Mouse (Mus musculus): Measurements from ENCODE around the gene Olfr152. TPM values are rescaled to one million over a fixed set of nuclear protein-coding genes. Genes with fewer than 3 reads are reported as not detected.

Gene Olfr152
- not detected in 2 replicates for total RNA-seq (2012; rRNA removed)
- not detected in 2 replicates for total RNA-seq (2014; rRNA removed)
- not detected in 2 replicates for polyA plus RNA-seq (2012; ENCODE audit: insufficient read length, low read depth)

DNA sequence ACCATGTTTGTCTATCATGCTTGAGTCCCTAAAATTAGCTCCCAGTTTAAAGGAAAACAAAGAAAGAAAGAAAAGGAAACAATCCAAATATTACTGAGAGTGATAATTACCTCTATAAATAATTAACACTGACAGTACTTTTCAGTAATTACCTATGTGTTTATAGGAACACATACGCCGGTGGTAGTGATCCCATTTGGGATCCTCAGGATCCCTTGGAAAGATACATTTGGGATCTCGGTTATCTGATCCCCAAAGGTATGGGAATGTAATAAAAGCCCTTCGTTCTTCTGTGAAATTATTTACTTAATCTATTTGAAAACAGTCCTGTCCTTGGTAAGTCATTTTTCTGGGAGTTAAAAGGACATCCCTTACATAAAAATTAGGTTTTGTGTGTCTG lies at the start of gene Olfr152:
Gene Olfr152 (plus strand): TSS at position 301 of the 400 bp plus-strand sequence.
- no peaks in the 10 kb centered on the region for H3K4me1 ChIP-seq (ENCODE audit: control insufficient read depth in 1 of 2, insufficient read depth in 2 of 2)
- H3K27me3 ChIP-seq (replicated peaks) = no peaks in the 10 kb centered on the region
- no peak for DNase-seq (ENCODE audit: extremely low read depth)
- no peak within 1 kb of the TSS for H3K4me3 ChIP-seq (replicated peaks in 1 of 3; ENCODE audit: low read depth in 2 of 3, low read length in 2 of 3, poor library complexity in 1 of 3)
- no peaks in the 10 kb centered on the region for H3K36me3 ChIP-seq (replicated peaks in 1 of 2; ENCODE audit: control insufficient read depth in 1 of 2, insufficient read depth in 1 of 2, low read length in 1 of 2)
- H3K4me2 ChIP-seq (ENCODE audit: insufficient read depth, low read depth, poor library complexity, severe bottlenecking) = no peak within 1 kb of the TSS
- peaks cover 21% of the 10 kb centered on the region for H3K9me3 ChIP-seq (replicated peaks; ENCODE audit: low read length)
- TF ChIP-seq MAZ (IDR thresholded peaks at IDR 0.05; ENCODE audit: low read depth, low read length) = no peak
- no peak for TF ChIP-seq SMC3 (IDR thresholded peaks at IDR 0.05; ENCODE audit: low read depth, low read length)
- no peak for TF ChIP-seq SIN3A (IDR thresholded peaks at IDR 0.05; ENCODE audit: low read length)
- no peak for TF ChIP-seq USF2 (conservative IDR thresholded peaks at IDR 0.05; ENCODE audit: low read depth, low read length)
- no peak for TF ChIP-seq CHD2 (IDR thresholded peaks at IDR 0.05; ENCODE audit: low read length)
- TF ChIP-seq MYC (IDR thresholded peaks at IDR 0.05; ENCODE audit: low read depth, low read length) = no peak
- no peak for TF ChIP-seq TBP (conservative IDR thresholded peaks at IDR 0.05; ENCODE audit: low read depth, low read length)
- TF ChIP-seq JUN (IDR thresholded peaks at IDR 0.05; ENCODE audit: insufficient read depth, low read depth, low read length) = no peak
- no peak for TF ChIP-seq HCFC1 (IDR thresholded peaks at IDR 0.05; ENCODE audit: low read depth, low read length)
- no peak for TF ChIP-seq ZMIZ1 (IDR thresholded peaks at IDR 0.05; ENCODE audit: low read depth, low read length)
- TF ChIP-seq POLR2A (IDR thresholded peaks at IDR 0.05; ENCODE audit: low read depth, low read length) = no peak
- TF ChIP-seq RCOR1 (conservative IDR thresholded peaks at IDR 0.05; ENCODE audit: low read depth, low read length) = no peak
- dilution Hi-C loops (cut with MboI; ENCODE audit: extremely low pct_ligation_motif_present, extremely low pct_unique_long_range_greater_than_20kb, low sequenced_read_pairs) (no loop called here), in situ Hi-C loops (cut with MboI; ENCODE audit: low pct_ligation_motif_present, low pct_unique_long_range_greater_than_20kb, low sequenced_read_pairs) (no loop called here)
- no peaks in the 10 kb centered on the region for H3K79me2 ChIP-seq (replicated peaks; ENCODE audit: control insufficient read depth, extremely low read depth, insufficient read depth, poor library complexity, severe bottlenecking)
- no peak within 1 kb of the TSS for H3K9ac ChIP-seq (ENCODE audit: insufficient read depth, low read depth)
- H3K27ac ChIP-seq (ENCODE audit: insufficient read depth, low read depth) = no peak within 1 kb of the TSS

DNA sequence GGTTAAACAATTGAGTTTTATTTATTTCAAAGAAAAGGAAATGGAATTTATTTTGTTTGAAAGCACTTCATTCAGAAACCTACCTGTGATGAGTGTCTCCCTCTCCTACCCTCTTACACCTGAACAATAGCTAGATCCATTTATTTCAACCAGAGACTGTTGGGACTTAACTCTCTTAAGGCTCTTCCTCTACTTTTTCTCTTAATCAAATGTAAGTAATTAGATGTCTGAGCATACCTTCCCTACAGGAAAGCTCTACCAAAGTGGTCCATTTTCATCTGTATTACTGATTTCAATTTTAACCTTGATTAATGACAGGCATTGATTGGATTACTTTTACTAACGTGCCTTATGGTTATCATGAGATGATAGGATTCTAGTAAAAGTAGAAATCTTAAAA lies 39.4 kb upstream of the Olfr152 start, which contains the start of gene Olfr1138:
Gene Olfr1138 (minus strand): TSS at position 101 of the 400 bp plus-strand sequence.
- in situ Hi-C loops (cut with MboI; ENCODE audit: low pct_ligation_motif_present, low pct_unique_long_range_greater_than_20kb, low sequenced_read_pairs) = no loop called here
- TF ChIP-seq ZKSCAN1 (IDR thresholded peaks at IDR 0.05; ENCODE audit: borderline replicate concordance, low read depth, low read length) (no peak), TCF12 (IDR thresholded peaks at IDR 0.05; ENCODE audit: low read depth, low read length) (no peak), E2F4 (IDR thresholded peaks at IDR 0.05; ENCODE audit: insufficient replicate concordance, low read depth, low read length) (no peak), ZMIZ1 (IDR thresholded peaks at IDR 0.05; ENCODE audit: low read depth, low read length) (no peak)
- Histone ChIP-seq H3K9me3 (replicated peaks; ENCODE audit: low read length) (peaks cover 17% of the 10 kb centered on the region), H3K36me3 (replicated peaks in 1 of 2; ENCODE audit: control insufficient read depth in 1 of 2, insufficient read depth in 1 of 2, low read length in 1 of 2) (no peaks in the 10 kb centered on the region), H3K4me1 (ENCODE audit: control insufficient read depth in 1 of 2, insufficient read depth in 2 of 2) (no peaks in the 10 kb centered on the region), H3K4me3 (replicated peaks in 1 of 3; ENCODE audit: low read depth in 2 of 3, low read length in 2 of 3, poor library complexity in 1 of 3) (no peak within 1 kb of the TSS), H3K4me2 (ENCODE audit: insufficient read depth, low read depth, poor library complexity, severe bottlenecking) (no peak within 1 kb of the TSS), H3K79me2 (replicated peaks; ENCODE audit: control insufficient read depth, extremely low read depth, insufficient read depth, poor library complexity, severe bottlenecking) (no peaks in the 10 kb centered on the region), H3K27ac (ENCODE audit: insufficient read depth, low read depth) (no peak within 1 kb of the TSS), H3K9ac (ENCODE audit: insufficient read depth, low read depth) (no peak within 1 kb of the TSS), H3K27me3 (replicated peaks) (no peaks in the 10 kb centered on the region)
- dilution Hi-C loops (cut with MboI; ENCODE audit: extremely low pct_ligation_motif_present, extremely low pct_unique_long_range_greater_than_20kb, low sequenced_read_pairs) = no loop called here
- DNase-seq (ENCODE audit: extremely low read depth) = no peak
